Mouse (Mus musculus): ENCODE results near the gene Cyth2. TPM values are rescaled to one million over a fixed set of nuclear protein-coding genes. Genes with fewer than 3 reads are reported as not detected.

The Cyth2 gene
- total RNA-seq, 2 experiments from 2014 or later: 29.6 to 33.2 TPM

DNA sequence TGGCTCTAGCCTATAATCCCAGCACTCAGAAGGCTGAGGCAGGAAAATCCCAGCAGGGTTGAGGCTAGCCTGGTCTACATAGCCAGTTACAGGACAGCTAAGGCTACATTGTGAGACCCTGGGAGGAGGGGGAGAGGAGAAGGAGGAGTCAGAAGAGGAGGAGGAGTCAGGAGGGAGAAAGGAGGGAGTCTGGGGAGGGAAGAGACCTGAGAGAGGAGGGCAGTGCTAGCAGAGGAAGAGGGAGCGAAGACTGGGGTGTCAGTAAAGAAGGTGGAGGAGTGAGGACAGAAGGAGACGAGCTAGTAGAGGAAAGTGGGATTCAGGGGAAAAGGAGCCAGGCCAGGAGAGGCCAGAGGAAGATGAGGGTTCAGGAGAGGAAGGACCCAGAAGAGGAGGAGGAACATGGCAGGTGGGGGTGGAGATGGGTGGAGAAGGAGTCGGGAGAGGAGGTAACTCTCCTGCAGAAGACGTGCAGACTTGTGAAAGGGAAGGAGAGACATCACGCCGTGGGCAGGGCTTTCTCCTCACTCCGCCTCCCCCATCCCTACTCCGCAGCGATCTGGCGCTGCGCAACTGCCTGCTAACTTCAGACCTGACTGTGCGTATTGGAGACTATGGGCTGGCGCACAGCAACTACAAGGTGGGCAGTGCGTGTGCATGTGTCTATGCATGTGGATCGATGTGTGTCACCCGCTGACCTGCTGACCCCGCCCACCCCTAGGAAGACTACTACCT, 22.5 kb downstream of the Cyth2 start:
- Histone ChIP-seq H3K27ac (no peak overlapping the region), H3K4me3 (no peak overlapping the region)
- no peak for DNase-seq
- intact Hi-C loops (cut with DNase I): no loop called here
- no peak for TF ChIP-seq CTCF (IDR thresholded peaks at IDR 0.05)

GRCm38 (mm10) chr7:45790721-45791120, 23.7 kb downstream of the Cyth2 start:
- no peak for DNase-seq
- Histone ChIP-seq H3K27ac (no peak overlapping the region), H3K4me3 (no peak overlapping the region)
- TF ChIP-seq CTCF (IDR thresholded peaks at IDR 0.05): no peak
- intact Hi-C loops (cut with DNase I): no loop called here

- no peak overlapping the region for H3K4me3 ChIP-seq
- TF ChIP-seq CTCF (IDR thresholded peaks at IDR 0.05): no peak
- no peak for DNase-seq
- no peak overlapping the region for H3K27ac ChIP-seq
- intact Hi-C loops (cut with DNase I): no loop called here
Observed at GRCm38 (mm10) chr7:45787642-45788041, 26.7 kb downstream of the Cyth2 start.

- intact Hi-C loops (cut with DNase I): no loop called here
Observed at GRCm38 (mm10) chr7:45786661-45787413, 27.5 kb downstream of the Cyth2 start.

GRCm38 (mm10) chr7:45786136-45786578, 28.2 kb downstream of the Cyth2 start:
- no peak overlapping the region for H3K27ac ChIP-seq
- DNase-seq: no peak
- no peak for TF ChIP-seq CTCF (IDR thresholded peaks at IDR 0.05)
- H3K4me3 ChIP-seq: peak overlapping the region; percentile 50; the same call in 1 of the 2 replicates
- intact Hi-C loops (cut with DNase I): no loop called here

More at GRCm38 (mm10) chr7:45786661-45787413, 27.5 kb downstream of the Cyth2 start:
- no peak for DNase-seq
- Histone ChIP-seq H3K4me3 (no peak overlapping the region), H3K27ac (no peak overlapping the region)
- no peak for TF ChIP-seq CTCF (IDR thresholded peaks at IDR 0.05)

GRCm38 (mm10) chr7:45785388-45786135, 28.8 kb downstream of the Cyth2 start:
- intact Hi-C loops (cut with DNase I): no loop called here
- Histone ChIP-seq H3K27ac (no peak overlapping the region), H3K4me3 (peak overlapping the region; percentile 50)
- DNase-seq: no peak
- no peak for TF ChIP-seq CTCF (IDR thresholded peaks at IDR 0.05)

- intact Hi-C loops (cut with DNase I): loop anchor here (5.0 kb wide), 1 partner anchor 37 kb away; no protein-coding TSS in a partner anchor
- Histone ChIP-seq H3K4me3 (peak within 1 kb of the TSS; percentile 81), H3K27ac (peak within 1 kb of the TSS; percentile 54; the same call in 1 of the 2 replicates)
- no peak for TF ChIP-seq CTCF (IDR thresholded peaks at IDR 0.05)
- DNase-seq: no peak
Observed at GRCm38 (mm10) chr7:45784524-45785372, 29.6 kb downstream of the Cyth2 start, which contains the start of gene Sult2b1. Sult2b1 (minus strand) TSS chr7:45784669.

DNA sequence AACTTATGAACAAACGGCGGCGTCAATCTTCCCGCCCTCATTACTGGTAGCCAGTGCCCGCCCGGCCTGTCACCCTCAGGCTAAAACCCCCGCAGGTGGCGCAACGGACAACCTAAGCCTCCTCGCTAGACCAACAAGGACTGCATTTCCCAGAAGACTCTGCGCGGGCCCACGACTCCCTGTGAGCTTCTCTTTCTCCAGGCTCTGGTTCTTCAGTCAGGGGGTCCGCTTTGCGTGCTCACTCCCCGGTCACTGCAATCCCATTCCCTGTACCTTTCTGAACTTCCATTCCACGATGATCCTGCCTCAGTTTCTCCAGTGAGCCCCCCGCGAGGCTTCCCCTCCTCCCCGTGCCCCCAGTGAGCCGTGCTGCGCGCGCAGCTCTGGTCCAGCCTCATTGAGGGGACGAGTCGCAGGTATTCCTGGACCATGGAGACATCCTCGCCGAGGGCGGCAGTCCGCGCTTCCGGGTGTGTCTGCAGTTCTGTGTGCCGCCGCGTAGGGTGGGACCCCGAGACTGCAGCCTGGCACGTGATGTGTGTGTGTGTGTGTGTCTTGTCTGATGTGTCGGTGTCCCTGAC, 30.8 kb downstream of the Cyth2 start, which contains the start of gene Lmtk3:
TSS of gene Lmtk3 (plus strand) at position 228 of the 581 bp plus-strand sequence.
- H3K4me3 ChIP-seq: peak within 1 kb of the TSS; percentile 81
- TF ChIP-seq CTCF (IDR thresholded peaks at IDR 0.05): peak; percentile 48
- H3K27ac ChIP-seq: peak within 1 kb of the TSS; percentile 54; the same call in 1 of the 2 replicates
- peak; percentile 69 for DNase-seq
- intact Hi-C loops (cut with DNase I): loop anchor here (5.0 kb wide), 1 partner anchor 36 kb away; no protein-coding TSS in a partner anchor

- intact Hi-C loops (cut with DNase I): loop anchor here (5.0 kb wide), 1 partner anchor 35 kb away; no protein-coding TSS in a partner anchor
Observed at GRCm38 (mm10) chr7:45782271-45782670, 32.1 kb downstream of the Cyth2 start.

GRCm38 (mm10) chr7:45779081-45779641, 35.2 kb downstream of the Cyth2 start:
- no peak for DNase-seq
- intact Hi-C loops (cut with DNase I): no loop called here
- H3K4me3 ChIP-seq: no peak overlapping the region

More at GRCm38 (mm10) chr7:45782271-45782670, 32.1 kb downstream of the Cyth2 start:
- no peak overlapping the region for H3K4me3 ChIP-seq
- TF ChIP-seq CTCF (IDR thresholded peaks at IDR 0.05): no peak
- no peak overlapping the region for H3K27ac ChIP-seq
- no peak for DNase-seq

DNA sequence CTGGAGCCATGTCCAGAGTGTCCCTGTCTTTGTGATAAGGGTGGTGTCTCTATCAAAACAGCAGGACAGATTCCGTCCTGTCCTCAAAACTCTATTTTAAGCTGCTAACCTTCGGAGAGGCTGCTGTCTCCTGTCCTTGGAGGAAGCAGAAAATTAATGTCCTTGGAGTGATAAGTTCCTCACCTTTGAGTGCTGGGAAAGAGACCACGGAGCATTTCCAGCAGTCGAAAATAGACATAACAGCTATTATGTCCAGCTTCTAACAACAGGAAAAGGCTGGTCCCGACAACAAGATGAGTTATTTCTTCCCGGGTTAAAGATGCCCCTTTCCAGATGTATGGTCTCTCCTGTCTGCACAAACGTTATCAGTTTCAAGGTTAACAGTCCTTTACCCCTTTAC, 39.1 kb downstream of the Cyth2 start:
- DNase-seq: no peak
- TF ChIP-seq CTCF (IDR thresholded peaks at IDR 0.05): no peak
- Histone ChIP-seq H3K4me3 (no peak overlapping the region), H3K27ac (no peak overlapping the region)
- intact Hi-C loops (cut with DNase I): no loop called here

More at GRCm38 (mm10) chr7:45779081-45779641, 35.2 kb downstream of the Cyth2 start:
- no peak for TF ChIP-seq CTCF (IDR thresholded peaks at IDR 0.05)
- no peak overlapping the region for H3K27ac ChIP-seq
